Mouse (Mus musculus) right cerebral cortex, postnatal 10 days (tissue): ENCODE data around the gene Cacng7.

Source experiments
- DNase-seq, 2 experiments: peaks; one replicate each; pipeline ENCODE4 v3.0.0; 2021; ENCODE audit warnings: low spot score in 2 of 2

Gene Cacng7

DNA sequence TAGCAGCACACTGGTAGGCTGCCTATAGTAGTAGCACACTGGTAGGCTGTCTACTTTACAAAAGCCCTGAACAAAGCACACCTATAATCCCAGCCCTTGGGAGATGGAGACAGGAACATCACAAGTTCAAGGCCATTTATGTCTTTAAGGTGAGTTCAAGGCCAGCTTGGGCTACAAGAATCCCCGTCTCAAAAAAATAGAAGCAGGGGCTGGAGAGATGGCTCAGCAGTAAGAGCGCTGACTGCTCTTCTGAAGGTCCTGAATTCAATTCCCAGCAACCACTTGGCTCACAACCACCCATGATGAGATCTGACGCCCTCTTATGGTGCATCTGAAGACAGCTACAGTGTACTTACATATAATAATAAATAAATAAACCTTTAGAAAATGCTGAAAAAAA, 12.5 kb downstream of the Cacng7 start:
- DNase-seq, result no peak

GRCm38 (mm10) chr7:3347366-3348287, 14.9 kb downstream of the Cacng7 start:
- no peak for DNase-seq

DNA sequence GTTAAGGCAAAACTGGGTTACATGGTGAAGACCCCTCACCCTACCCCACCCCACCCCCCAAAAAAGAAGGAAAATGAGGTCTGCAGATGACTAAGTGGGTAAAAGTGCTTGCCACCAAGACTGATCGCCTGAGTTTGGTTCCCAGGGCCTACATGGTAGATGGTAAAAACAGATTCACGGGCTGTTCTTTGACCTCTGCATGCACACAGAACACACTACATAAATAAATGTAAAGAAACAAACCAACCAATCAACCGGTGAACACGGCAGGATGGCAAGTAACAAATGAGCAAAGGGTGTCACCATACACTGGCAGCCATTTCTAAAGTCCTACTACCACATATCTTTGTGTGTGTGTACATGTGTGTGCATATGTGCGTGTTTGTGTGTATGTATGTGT, 15.6 kb downstream of the Cacng7 start:
- no peak for DNase-seq

DNA sequence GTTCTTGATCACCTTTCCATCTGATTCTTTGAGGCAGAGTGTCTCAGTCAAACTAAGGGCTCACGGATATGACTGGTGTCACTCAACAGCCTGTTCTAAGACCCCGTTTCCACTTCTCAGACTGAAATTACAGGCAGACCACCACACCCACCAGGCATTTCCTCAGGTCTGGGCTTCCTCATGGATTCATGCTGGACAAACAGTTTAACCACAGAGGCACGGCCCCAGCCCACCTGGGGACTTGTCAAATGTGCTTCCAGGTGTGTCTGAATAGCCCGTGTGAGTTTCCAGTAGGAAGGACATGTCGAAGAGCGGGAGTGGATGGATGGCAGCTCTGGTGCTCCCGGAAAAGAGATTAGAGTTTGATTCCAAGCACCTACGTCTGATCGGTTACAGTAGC, 17.0 kb downstream of the Cacng7 start:
- DNase-seq, result no peak

DNA sequence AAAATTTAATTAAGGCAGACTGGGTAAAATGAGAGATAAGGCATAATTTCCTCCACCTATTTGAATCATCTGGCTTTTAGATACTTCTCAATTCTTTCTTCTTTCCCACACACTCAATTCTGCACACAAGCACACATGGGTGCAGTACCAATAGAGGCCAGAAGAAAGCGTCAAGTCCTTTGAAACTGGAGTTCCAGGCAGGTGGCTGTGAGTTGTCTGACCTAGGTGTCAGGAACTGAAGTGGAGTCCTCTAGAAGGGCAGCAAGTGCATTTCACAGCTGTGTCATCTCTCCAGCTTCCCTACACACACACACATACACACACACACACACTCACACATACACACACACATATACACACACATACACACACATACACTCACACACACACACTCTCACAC, 18.8 kb downstream of the Cacng7 start:
- no peak for DNase-seq

DNA sequence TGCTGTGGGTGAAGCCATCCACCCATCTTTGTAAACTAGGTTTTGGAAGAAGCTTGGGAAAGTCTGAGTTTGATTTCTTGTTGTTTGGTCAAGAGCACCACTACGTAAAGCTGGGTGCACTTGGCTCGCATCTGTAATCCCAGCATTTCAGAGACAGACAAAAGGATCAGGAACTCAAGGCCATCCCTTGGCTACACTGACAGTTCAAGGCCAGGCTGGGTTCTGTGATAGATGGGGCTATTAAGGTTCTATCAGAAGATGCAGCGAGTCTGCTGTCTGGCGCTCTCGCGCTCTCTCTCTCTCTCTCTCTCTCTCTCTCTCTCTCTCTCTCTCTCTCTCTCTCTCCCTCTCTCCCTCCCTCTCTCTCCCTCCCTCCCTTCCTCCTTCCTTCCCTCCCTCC, 22.1 kb downstream of the Cacng7 start:
- DNase-seq, result no peak

GRCm38 (mm10) chr7:3360678-3361077, 27.9 kb downstream of the Cacng7 start:
- no peak for DNase-seq

DNA sequence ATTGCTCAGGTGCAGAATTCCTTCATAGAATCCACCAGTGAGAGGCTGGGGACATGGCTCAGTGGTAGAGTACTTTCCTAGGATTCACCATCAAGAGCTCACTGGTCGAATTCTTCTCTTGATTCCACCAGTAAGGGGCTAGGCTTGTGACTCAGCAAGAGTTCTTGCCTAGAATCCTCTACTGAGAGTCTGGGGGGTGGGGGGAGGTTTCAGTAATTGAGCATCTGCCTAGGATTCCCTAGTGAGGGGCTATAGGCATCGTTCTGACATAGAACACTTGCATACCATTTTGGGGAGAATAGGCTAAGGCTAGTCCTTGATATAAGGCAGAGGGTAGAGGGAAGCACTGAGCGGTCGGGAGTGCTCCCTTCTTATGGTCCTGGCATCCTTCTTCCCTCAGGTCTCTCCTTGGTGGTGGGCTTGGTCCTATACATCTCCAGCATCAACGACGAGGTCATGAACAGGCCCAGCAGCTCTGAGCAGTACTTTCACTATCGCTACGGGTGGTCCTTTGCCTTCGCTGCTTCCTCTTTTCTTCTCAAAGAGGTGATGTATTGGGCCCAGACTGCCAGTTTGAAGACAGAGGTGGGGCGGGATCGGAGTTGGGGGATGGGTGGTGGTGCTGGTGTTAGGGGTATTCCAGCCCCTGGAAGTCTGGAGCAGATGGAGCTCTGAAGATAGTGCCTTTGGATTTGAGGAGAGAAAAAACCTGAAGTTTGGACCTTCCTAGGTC, 33.0 kb downstream of the Cacng7 start:
- no peak for DNase-seq

DNA sequence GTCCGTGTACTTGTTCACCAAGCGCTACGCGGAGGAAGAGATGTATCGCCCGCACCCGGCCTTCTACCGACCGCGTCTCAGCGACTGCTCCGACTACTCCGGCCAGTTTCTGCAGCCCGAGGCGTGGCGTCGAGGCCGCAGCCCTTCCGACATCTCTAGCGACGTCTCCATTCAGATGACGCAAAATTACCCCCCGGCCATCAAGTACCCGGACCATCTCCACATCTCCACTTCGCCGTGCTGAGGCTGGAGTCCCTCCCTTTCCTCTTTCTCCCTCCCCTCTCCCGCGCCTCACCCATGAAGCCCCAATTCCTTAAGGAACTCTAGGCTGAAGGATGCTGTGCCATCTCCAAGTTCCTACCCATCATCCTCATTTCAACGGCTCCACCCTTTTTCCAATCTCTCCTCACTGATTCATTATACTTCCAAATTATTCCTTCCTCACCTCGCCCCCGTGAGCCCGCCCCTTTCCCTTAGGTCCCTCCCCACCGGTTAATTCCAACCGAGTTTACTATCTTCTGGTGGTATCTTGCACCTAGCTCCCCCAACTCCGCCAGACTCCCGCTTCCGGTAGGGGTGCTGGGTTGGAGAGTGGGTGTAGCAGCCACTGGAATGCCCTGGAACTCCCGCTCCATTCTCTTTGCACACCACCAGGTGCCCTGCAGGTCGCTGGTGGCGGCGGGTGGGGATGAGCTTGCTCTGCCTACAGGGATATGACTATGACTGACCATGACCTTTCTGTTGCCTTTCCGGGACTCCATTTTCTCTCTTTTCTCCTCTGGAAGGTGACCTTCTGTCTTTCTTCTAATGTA, 34.2 kb downstream of the Cacng7 start:
- DNase-seq, result no peak

GRCm38 (mm10) chr7:3367569-3367968, 34.8 kb downstream of the Cacng7 start:
- no peak for DNase-seq

GRCm38 (mm10) chr7:3368311-3368710, 35.6 kb downstream of the Cacng7 start:
- DNase-seq, result peak; percentile 41 to 62

GRCm38 (mm10) chr7:3369189-3369588, 36.4 kb downstream of the Cacng7 start:
- DNase-seq, result no peak

DNA sequence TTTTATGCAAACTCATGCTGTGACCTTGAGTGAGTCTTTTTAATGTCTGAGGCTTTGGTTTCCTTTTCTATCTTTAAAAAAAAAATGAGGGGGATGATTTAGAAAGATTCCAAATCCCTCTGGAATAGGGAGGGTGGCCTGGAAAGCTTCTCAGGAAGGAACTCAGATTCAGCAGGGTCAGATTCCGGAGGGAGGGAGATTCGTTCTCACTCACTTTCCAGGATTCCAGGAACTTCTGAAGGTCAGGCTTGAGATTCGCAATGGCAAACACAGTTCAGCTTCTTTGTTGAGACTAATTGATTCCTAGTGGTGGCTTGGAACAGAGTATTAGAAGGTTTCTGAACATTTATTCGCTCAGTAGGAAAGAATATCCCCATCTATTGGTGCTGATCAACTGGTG, 37.7 kb downstream of the Cacng7 start:
- DNase-seq, result no peak

GRCm38 (mm10) chr7:3372376-3372775, 39.6 kb downstream of the Cacng7 start:
- DNase-seq, result no peak

- DNase-seq, result no peak
These were observed 41.0 kb downstream of the Cacng7 start for GRCm38 (mm10) chr7:3373754-3374153.

- DNase-seq, result peak in 1 of 2 experiments; percentile 61
These were observed 44.1 kb downstream of the Cacng7 start for GRCm38 (mm10) chr7:3376831-3377230.

DNA sequence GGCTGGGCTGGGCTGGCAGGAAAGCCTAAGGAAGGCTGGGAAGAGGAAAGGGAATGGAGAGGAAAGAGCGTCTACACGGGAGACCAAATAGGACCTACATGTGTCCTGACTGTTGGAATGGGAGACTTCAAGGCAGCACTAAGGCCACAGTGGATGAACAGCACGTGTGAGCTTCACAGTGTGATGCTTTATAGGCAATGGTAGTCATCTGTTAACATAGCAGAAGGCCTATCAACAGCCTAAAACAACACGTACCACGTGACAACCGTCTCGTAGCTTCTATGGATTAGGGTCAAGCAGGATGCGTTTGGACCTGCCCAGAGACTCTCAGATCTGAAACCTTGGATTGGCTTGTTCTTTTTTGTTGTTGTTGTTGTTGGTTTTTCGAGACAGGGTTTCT, 49.4 kb downstream of the Cacng7 start:
- DNase-seq, result no peak

GRCm38 (mm10) chr7:3384807-3385319, 52.1 kb downstream of the Cacng7 start:
- DNase-seq, result no peak

DNA sequence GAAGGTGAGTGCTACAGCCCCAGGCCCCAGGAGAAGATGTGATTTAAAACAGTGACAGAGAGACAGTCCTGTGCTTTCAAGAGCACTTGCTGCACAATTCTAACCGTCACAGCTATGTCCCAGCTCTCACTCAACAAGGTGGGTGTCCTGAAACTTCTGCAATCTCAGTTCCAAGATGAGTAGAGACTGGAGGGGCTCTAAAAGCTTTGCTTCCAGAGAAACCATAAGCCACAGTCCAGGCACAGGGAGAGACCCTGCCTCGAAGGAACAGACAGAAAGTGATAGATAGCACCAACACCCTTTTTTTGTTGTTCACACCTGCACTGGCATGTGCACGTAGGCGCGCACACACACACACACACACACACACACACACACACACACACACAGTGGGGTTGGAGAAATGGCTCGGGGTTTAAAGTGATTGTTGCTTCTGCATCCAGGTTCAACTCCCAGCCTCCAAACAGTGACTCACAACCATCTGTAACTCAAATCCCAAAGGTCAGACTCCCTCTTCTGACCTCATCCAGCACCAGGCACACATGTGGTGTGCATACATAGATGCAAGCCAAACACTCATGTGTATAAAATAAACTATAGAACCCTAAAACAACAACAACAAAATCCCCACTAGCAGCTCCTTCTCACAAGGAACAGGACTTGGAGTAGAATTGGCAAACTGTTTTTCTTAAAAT, 53.4 kb downstream of the Cacng7 start:
- DNase-seq, result no peak

- no peak for DNase-seq
These were observed 55.0 kb downstream of the Cacng7 start for GRCm38 (mm10) chr7:3387761-3388160.

- no peak for DNase-seq
These were observed 56.1 kb downstream of the Cacng7 start for GRCm38 (mm10) chr7:3388885-3389284.
